Mouse (Mus musculus) left cerebral cortex, adult 11 months (tissue): ENCODE results near the gene Klk9.

Source experiments
- DNase-seq: peaks from one replicate; pipeline ENCODE4 v3.0.0; 2022; ENCODE audit warnings: low spot score

Gene Klk9

GRCm38 (mm10) chr7:43791591-43791990 is at the start of gene Klk9:
TSS of gene Klk9 (plus strand) at chr7:43791891.
- DNase-seq = no peak

GRCm38 (mm10) chr7:43747788-43748187 is 43.9 kb upstream of the Klk9 start:
- DNase-seq = peak; percentile 7

GRCm38 (mm10) chr7:43752806-43753205 is 38.9 kb upstream of the Klk9 start:
- no peak for DNase-seq

- DNase-seq = no peak
Measured at GRCm38 (mm10) chr7:43766484-43766883, 25.2 kb upstream of the Klk9 start.

- DNase-seq = no peak
Measured at GRCm38 (mm10) chr7:43768597-43768996, 23.1 kb upstream of the Klk9 start, which contains the start of gene Klk12. TSS of gene Klk12 (plus strand) at chr7:43768897.

GRCm38 (mm10) chr7:43769636-43770035 is 22.1 kb upstream of the Klk9 start:
- no peak for DNase-seq

GRCm38 (mm10) chr7:43770701-43771100 is 21.0 kb upstream of the Klk9 start:
- no peak for DNase-seq

- DNase-seq = no peak
Measured at GRCm38 (mm10) chr7:43771916-43772315, 19.8 kb upstream of the Klk9 start.

GRCm38 (mm10) chr7:43772901-43773300 is 18.8 kb upstream of the Klk9 start:
- DNase-seq = no peak

GRCm38 (mm10) chr7:43774364-43774763 is 17.3 kb upstream of the Klk9 start, which contains the start of gene Klk11:
TSS of gene Klk11 (plus strand) at chr7:43774604.
- DNase-seq = no peak

- no peak for DNase-seq
Measured at GRCm38 (mm10) chr7:43774802-43775201, 16.9 kb upstream of the Klk9 start.

GRCm38 (mm10) chr7:43775311-43776057 is 16.2 kb upstream of the Klk9 start:
- DNase-seq = no peak

GRCm38 (mm10) chr7:43776506-43776905 is 15.2 kb upstream of the Klk9 start:
- no peak for DNase-seq

- no peak for DNase-seq
Measured at GRCm38 (mm10) chr7:43777423-43777822, 14.3 kb upstream of the Klk9 start.

- no peak for DNase-seq
Measured at GRCm38 (mm10) chr7:43778176-43778970, 13.3 kb upstream of the Klk9 start.

- DNase-seq = no peak
Measured at GRCm38 (mm10) chr7:43780241-43780640, 11.4 kb upstream of the Klk9 start.

GRCm38 (mm10) chr7:43780746-43781145 is 10.9 kb upstream of the Klk9 start, which contains the start of gene Klk10:
TSS of gene Klk10 (plus strand) at chr7:43781035.
- DNase-seq = no peak

- DNase-seq = no peak
Measured at GRCm38 (mm10) chr7:43781541-43781940, 10.2 kb upstream of the Klk9 start.

- DNase-seq = no peak
Measured at GRCm38 (mm10) chr7:43782275-43783265, 9.1 kb upstream of the Klk9 start.

- no peak for DNase-seq
Measured at GRCm38 (mm10) chr7:43785286-43785685, 6.4 kb upstream of the Klk9 start.

- no peak for DNase-seq
Measured at GRCm38 (mm10) chr7:43788096-43788495, 3.6 kb upstream of the Klk9 start.

GRCm38 (mm10) chr7:43789295-43789694 is 2.4 kb upstream of the Klk9 start:
- no peak for DNase-seq
